Mouse (Mus musculus): Measurements from ENCODE around the gene Glo1.

DNA sequence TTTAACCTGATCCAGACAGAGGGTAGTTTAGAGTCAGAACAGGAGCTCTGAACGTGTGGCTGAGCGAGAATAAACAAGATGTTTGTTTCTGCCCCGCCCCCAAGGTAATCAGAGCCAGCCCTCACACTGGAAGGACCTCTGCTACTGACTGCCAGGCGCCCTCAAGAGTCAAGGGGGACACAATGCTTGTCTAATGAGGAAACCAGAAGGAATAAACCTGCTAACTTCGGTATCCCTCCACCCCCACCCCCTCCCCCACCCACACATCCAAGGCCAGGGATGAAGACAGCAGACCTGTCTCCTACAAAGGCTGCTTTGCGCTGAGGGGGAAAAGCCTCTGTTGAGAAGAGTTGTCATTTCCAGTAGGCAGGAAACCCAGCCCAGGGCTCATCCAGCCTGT lies 31.8 kb downstream of the Glo1 start:
- TF ChIP-seq POLR2A (IDR thresholded peaks at IDR 0.05; ENCODE audit: insufficient read depth, low read depth, low read length) (no peak), CTCF (IDR thresholded peaks at IDR 0.05) (no peak)
